Mouse (Mus musculus): Measurements from ENCODE around the gene Ddx27.
"Not testable (repeated sequence)": the region's sequence is repeated elsewhere in the genome, so short reads cannot be mapped to it uniquely, and the experiment has no call there.

Ddx27 gene

GRCm38 (mm10) chr2:167014702-167015381 lies at the start of gene Ddx27:
Ddx27 (plus strand) TSS chr2:167015193.
- DNase-seq (ENCODE audit: low spot score in 2 of 2) = peak; percentile 86 to 94

GRCm38 (mm10) chr2:166973153-166973552 lies 41.8 kb upstream of the Ddx27 start:
- DNase-seq (ENCODE audit: low spot score in 2 of 2) = no peak

GRCm38 (mm10) chr2:166974177-166974872 lies 40.7 kb upstream of the Ddx27 start:
- no peak for DNase-seq (ENCODE audit: low spot score in 2 of 2)

- DNase-seq (ENCODE audit: low spot score in 2 of 2) = no peak
These were observed 38.6 kb upstream of the Ddx27 start for GRCm38 (mm10) chr2:166976356-166976755.

GRCm38 (mm10) chr2:166977490-166977889 lies 37.5 kb upstream of the Ddx27 start:
- no peak for DNase-seq (ENCODE audit: low spot score in 2 of 2)

- DNase-seq (ENCODE audit: low spot score in 2 of 2) = no peak
These were observed 34.8 kb upstream of the Ddx27 start for GRCm38 (mm10) chr2:166980161-166980560.

- no peak for DNase-seq (ENCODE audit: low spot score in 2 of 2)
These were observed 31.6 kb upstream of the Ddx27 start for GRCm38 (mm10) chr2:166983351-166983894.

GRCm38 (mm10) chr2:166990861-166991260 lies 24.1 kb upstream of the Ddx27 start:
- DNase-seq (ENCODE audit: low spot score in 2 of 2) = no peak

- DNase-seq (ENCODE audit: low spot score in 2 of 2) = no peak
These were observed 23.0 kb upstream of the Ddx27 start for GRCm38 (mm10) chr2:166991945-166992344.

- DNase-seq (ENCODE audit: low spot score in 2 of 2) = peak; percentile 16 to 30
These were observed 19.8 kb upstream of the Ddx27 start for GRCm38 (mm10) chr2:166995021-166995795.

- DNase-seq (ENCODE audit: low spot score in 2 of 2) = peak; percentile 94 to 95
These were observed 19.0 kb upstream of the Ddx27 start, which contains the start of gene Stau1 for GRCm38 (mm10) chr2:166995796-166996532. Stau1 (minus strand) TSS chr2:166996299.

GRCm38 (mm10) chr2:166996533-166996894 lies 18.5 kb upstream of the Ddx27 start:
- DNase-seq (ENCODE audit: low spot score in 2 of 2) = no peak

GRCm38 (mm10) chr2:167001486-167001885 lies 13.5 kb upstream of the Ddx27 start:
- DNase-seq (ENCODE audit: low spot score in 2 of 2) = no peak

- DNase-seq (ENCODE audit: low spot score in 2 of 2) = peak; percentile 39 to 76
These were observed 10.7 kb upstream of the Ddx27 start for GRCm38 (mm10) chr2:167004099-167004854.

GRCm38 (mm10) chr2:167006355-167006754 lies 8.6 kb upstream of the Ddx27 start:
- DNase-seq (ENCODE audit: low spot score in 2 of 2) = no peak

- no peak for DNase-seq (ENCODE audit: low spot score in 2 of 2)
These were observed 7.9 kb upstream of the Ddx27 start for GRCm38 (mm10) chr2:167007001-167007491.

- DNase-seq (ENCODE audit: low spot score in 2 of 2) = not testable (repeated sequence)
These were observed 7.4 kb upstream of the Ddx27 start for GRCm38 (mm10) chr2:167007565-167007964.

GRCm38 (mm10) chr2:167009483-167009882 lies 5.5 kb upstream of the Ddx27 start:
- no peak for DNase-seq (ENCODE audit: low spot score in 2 of 2)

GRCm38 (mm10) chr2:167010546-167010945 lies 4.4 kb upstream of the Ddx27 start:
- no peak for DNase-seq (ENCODE audit: low spot score in 2 of 2)

- DNase-seq (ENCODE audit: low spot score in 2 of 2) = no peak
These were observed 357 bp downstream of the Ddx27 start for GRCm38 (mm10) chr2:167015382-167015718.

- no peak for DNase-seq (ENCODE audit: low spot score in 2 of 2)
These were observed 4.4 kb downstream of the Ddx27 start for GRCm38 (mm10) chr2:167019396-167019795.
